Mouse (Mus musculus) 3T3-L1 (cell line): Measurements from ENCODE around the gene Mfsd12.

Experiments
- DNase-seq: peaks from one replicate; pipeline ENCODE4 v3.0.0-alpha.2; 2015; ENCODE audit warnings: low read depth, low spot score

The Mfsd12 gene

GRCm38 (mm10) chr10:81415146-81415545 lies 57.9 kb downstream of the Mfsd12 start:
- no peak for DNase-seq
